Mouse (Mus musculus): Measurements from ENCODE around the gene Krt76. TPM values are rescaled to one million over a fixed set of nuclear protein-coding genes. Genes with fewer than 3 reads are reported as not detected.

Gene Krt76
- not detected for total RNA-seq (2021)
- long read RNA-seq, experiment 1, result 0 reads
- long read RNA-seq, experiment 2, result 0 reads

DNA sequence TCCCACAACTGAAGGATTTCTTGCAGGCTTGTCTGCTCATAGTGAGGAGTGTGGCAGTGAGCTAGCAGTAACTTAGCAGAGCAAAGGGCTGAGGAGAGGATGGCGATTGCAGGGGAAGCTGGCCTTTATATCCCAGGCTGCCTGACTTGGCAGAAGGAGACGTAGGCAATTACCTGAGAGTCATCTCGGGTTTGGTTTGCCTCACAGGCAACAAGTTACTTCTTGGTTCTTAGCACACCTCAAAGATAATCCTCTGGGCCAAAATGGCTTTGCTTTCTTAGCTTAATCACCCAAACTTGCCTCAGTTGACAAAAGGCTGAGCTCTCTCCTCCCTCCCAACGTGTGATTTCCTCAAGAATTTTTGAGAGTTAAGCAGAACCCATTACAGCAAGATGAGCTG is at the start of gene Krt76:
Krt76 (minus strand) TSS at position 101 of the 400 bp plus-strand sequence.
- DNase-seq, result no peak
- intact Hi-C loops (cut with DNase I), result no loop called here

GRCm38 (mm10) chr15:101941948-101942347 is 49.2 kb upstream of the Krt76 start:
- intact Hi-C loops (cut with DNase I), result no loop called here

DNA sequence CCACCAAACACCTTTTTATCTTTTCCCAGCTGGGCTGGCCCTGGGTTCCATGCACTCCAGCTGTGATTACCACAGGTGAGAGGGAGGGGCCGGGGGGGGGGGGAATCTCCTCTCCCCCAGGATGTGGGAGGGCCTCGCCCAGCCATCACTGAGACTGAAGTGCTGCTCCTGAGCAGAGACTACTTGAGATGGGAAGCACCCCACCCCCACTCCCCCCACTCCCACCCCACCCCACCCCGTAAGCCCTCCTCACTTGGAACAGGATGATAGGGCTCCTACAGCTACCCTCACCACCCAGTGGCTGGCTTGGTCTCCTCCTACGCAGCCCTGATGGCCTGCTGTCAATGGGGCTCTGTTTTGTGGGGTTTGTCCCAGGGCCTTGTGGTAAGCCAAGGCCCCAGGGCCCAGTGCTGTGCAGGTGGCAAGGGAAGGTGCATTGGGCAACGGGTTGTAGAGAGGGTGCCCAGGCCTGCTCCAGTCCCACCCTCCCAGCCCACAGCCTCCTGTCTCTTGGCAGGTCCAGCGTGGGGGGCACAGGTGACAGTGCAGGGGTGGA is 47.6 kb upstream of the Krt76 start, which contains the start of gene Krt79:
Krt79 (minus strand) TSS at position 51 of the 556 bp plus-strand sequence.
- DNase-seq, result no peak
- intact Hi-C loops (cut with DNase I), result no loop called here

More at GRCm38 (mm10) chr15:101941948-101942347, 49.2 kb upstream of the Krt76 start:
- DNase-seq, result no peak

DNA sequence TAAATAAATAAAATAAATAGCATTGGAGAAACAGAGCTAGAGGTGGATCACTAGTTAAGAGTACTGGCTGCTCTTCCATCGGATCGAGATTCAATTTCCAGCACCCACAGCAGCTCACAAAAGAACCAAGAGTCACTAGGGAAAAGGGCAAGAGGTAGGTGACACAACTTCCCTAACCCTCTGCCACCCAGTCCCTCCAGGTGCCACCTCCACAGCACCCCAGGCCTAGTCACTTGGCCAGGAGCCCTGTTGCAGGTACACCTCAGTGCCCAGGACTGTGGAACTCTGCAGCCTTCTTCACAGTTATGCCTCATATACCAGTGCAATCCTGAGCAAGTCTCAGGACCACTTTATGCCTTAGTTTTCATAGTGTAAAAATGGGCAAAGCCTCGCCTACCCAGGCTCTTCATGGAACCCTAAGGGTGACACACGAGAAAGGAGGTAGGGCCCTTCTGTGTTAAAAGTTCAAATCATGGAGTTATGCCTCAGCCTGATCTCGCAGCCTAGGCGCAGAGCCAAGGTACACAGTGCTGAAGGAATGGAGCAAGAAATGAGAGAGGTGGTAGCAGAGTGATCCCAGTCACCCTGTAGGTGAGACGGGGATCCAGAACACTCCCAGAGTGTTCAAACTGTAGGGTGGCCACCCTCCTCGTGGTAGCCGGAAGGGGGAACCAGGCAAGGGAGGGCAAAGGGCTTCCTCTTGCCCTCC is 46.0 kb upstream of the Krt76 start:
- intact Hi-C loops (cut with DNase I), result no loop called here
- no peak for DNase-seq

DNA sequence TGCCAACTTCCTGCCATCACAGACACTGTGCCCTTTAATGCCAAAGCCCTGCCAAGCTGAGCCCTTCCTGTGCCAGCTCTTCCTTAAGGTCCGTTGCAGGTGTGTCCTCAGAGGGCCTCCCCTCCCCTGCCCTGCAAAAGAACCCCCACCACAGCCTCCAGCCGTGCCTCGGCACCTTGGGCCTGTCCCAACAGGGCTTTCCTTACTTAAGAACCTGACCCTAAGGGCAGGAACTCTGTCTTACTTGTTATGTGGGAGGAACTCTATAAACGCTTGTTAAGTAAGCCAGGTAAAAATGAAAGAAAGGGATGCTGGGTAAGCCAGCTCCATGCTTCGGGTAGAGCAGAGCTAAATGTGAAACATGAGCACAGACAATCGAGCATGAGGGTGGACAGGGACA is 40.3 kb upstream of the Krt76 start:
- DNase-seq, result no peak
- intact Hi-C loops (cut with DNase I), result no loop called here

DNA sequence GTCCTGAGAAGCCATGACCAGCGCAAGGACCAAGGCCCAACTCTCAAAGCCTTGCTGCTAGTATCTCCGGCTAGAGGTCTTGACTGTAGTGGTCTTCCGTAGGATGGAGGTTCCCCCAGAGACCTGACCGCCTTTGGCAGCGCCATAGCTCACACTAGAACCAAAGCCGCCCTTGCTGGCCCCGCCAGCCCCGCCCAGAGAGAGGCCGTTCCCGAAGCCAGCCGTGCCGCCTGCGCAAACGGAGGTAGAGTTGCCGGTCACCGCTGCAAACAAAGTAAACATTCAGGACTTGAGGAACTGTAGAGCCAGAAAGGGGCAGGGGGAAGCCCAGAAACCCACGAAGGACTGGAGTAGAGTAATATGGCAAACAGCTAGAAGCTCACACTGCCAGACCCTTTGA is 36.9 kb upstream of the Krt76 start:
- no peak for DNase-seq
- intact Hi-C loops (cut with DNase I), result no loop called here

- intact Hi-C loops (cut with DNase I), result no loop called here
- no peak for DNase-seq
Observed at GRCm38 (mm10) chr15:101929087-101929486, 36.4 kb upstream of the Krt76 start.

DNA sequence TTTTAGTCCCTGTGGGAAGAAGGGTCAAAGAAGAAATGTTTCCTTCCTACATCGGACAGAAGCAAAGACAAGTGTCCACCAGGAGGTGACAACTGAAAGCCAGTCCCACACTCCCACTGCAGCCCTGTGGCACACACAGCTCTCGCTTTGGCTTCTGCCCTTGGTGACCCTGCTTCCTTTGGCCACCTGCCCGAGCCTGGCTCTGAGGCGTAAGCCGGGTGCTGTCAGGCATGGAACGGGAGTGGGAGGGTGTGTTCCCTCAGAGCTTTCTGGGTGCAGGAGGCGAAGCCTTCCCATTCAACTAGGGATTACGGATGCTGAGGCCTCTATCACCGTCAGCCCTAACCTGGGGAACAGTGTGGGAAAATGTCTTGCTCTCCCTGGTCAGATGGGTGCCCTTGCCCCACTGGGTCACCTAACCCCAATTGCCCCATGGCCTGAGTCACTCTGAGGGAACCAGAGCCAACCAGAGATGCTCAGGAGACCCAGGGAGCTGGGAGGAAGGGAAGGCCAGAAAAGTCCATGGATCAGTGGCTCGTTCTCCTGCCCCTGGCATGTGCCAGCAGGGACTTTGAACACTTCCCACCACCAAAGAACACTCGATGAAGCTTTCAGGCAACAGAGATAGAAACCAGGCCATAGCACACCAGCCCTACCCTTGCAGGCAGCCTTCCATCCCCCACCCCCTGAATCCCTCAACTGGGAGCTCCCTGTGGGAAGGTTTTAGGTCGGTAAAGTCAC is 34.8 kb upstream of the Krt76 start:
- no peak for DNase-seq
- intact Hi-C loops (cut with DNase I), result no loop called here

GRCm38 (mm10) chr15:101925041-101925440 is 32.3 kb upstream of the Krt76 start:
- intact Hi-C loops (cut with DNase I), result no loop called here
- no peak for DNase-seq

DNA sequence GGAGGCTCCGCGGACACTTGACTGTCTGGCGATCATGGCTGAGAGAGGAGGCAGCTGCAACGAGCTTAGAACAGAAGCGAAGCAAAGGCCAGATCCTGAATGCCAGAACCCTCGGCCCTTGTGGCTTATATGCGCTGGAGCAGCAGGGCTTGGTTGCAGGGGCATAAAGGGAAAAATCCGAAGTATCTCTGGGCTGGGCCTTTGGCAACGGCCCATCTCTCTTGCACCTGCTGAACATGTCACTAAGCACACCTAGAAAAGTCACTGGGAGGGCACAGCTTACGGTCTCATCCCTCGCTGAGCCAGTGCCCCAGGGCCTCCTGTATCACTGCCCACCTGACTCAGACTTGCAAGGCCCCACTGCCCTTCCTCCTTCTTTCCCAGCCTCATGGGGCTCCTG is 31.9 kb upstream of the Krt76 start, which contains the start of gene Krt4:
Krt4 (minus strand) TSS at position 101 of the 400 bp plus-strand sequence.
- intact Hi-C loops (cut with DNase I), result no loop called here
- DNase-seq, result no peak

DNA sequence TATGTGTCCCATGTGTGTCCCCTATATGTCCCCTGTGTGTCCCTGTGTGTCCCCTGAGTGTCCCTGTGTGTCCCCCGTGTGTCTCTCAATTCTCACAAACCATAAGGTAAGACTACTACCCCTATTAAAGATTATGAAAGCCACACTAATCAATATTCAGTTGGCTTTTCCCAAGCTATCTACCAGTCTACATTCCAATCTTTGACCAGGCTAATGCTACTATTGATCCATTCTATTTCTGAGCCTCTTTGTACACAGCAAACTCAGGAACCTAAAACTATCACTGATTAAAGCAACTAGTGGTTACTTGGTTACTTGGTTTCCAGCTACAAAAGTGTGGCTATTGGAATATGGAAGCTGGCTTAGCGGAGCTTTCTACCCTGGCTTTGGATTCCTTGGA is 29.6 kb upstream of the Krt76 start:
- intact Hi-C loops (cut with DNase I), result no loop called here
- no peak for DNase-seq

DNA sequence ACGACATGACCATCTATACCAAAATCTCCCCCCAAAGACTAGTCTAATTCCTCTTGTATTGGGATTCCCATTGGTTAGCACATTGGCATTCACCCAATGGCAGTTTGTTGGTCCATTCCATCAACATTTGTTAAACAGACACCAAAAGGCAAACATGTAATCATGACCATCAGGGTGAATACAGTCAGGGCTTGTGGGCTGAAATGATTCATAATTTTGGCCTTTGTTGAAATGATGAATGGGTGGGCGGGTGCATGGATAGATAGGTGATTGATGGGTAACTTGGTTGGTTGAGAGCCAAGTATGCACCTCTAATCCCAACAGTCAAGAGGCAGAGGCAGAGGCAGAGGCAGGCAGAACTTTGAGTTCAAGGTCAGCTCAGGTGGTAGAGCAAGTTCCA is 23.4 kb upstream of the Krt76 start:
- intact Hi-C loops (cut with DNase I), result no loop called here
- DNase-seq, result no peak

- intact Hi-C loops (cut with DNase I), result no loop called here
- DNase-seq, result no peak
Observed at GRCm38 (mm10) chr15:101904849-101905248, 12.1 kb upstream of the Krt76 start.

GRCm38 (mm10) chr15:101902171-101903149 is 9.7 kb upstream of the Krt76 start:
- DNase-seq, result no peak
- intact Hi-C loops (cut with DNase I), result no loop called here

DNA sequence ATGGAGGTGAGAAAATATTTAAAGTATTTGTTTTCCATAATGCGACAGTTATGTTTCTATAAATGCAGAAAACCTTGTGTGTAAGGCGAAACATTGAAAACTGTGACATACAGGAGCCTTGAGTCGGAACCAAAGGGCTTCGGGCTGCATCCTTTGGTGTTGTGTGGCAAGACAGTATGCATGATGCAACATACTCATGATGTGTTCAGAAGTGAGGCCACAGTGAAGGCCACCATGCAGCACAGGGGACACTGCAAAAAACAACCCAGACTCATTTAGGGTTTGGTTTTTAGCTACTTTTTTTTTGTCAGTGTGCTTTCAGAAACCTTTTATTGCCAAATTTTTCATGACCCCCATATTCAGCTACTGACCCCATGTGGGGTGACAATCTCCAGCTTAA is 2.5 kb upstream of the Krt76 start:
- no peak for DNase-seq
- intact Hi-C loops (cut with DNase I), result no loop called here

DNA sequence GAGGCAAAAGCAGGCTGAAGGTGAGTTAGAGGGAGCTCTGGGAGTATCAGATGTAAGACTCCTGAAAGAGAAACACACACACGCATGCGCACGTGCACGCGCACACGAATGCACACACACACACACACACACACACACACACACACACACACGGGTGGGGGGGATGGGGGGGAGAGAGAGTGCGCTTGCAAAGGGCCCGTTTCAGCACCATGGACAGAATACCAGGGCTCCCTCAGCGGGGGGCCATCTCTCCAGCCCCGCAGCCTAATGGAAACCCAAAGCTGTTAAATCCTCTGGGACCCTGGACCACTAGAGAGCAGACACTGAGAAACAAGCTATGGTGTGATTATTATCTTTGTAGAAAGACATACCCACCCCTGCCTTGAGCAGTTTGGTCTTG is 12.9 kb downstream of the Krt76 start:
- intact Hi-C loops (cut with DNase I), result no loop called here
- no peak for DNase-seq

- DNase-seq, result no peak
- intact Hi-C loops (cut with DNase I), result no loop called here
Observed at GRCm38 (mm10) chr15:101878041-101878440, 14.7 kb downstream of the Krt76 start.

- intact Hi-C loops (cut with DNase I), result no loop called here
Observed at GRCm38 (mm10) chr15:101874383-101874782, 18.3 kb downstream of the Krt76 start.

GRCm38 (mm10) chr15:101873231-101873630 is 19.5 kb downstream of the Krt76 start:
- no peak for DNase-seq
- intact Hi-C loops (cut with DNase I), result no loop called here

More at GRCm38 (mm10) chr15:101874383-101874782, 18.3 kb downstream of the Krt76 start:
- DNase-seq, result no peak

DNA sequence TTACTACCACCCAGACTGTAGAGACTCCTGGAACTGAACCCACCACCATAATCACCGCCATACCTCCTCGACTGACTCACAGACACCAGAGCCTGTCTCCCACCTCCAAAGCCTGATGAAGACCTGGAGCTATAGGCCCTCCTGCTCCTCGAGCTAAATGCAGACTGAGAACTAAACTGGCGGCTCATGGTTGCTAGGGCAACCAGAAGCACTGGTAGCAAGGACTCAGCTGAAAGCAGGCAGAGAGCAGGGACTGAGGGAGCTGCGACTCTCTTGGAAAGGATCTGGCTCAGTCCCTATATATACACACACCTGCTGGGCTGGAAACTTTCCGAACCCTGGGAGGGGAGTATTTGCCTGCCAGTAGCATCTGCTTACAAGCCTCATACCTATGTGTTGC is 23.3 kb downstream of the Krt76 start, which contains the start of gene Krt77:
Krt77 (minus strand) TSS at position 275 of the 400 bp plus-strand sequence.
- intact Hi-C loops (cut with DNase I), result no loop called here
- DNase-seq, result no peak
